Mouse (Mus musculus): Measurements from ENCODE around the gene Prss2. TPM values are rescaled to one million over a fixed set of nuclear protein-coding genes. Genes with fewer than 3 reads are reported as not detected.

Prss2 gene
- polyA plus RNA-seq, 1 experiment from 2014 or later, result 0.22 TPM

GRCm38 (mm10) chr6:41547056-41547650 lies 25.6 kb downstream of the Prss2 start:
- Histone ChIP-seq H3K9ac (ENCODE audit: low read depth, low read length) (no peak overlapping the region), H3K36me3 (ENCODE audit: control insufficient read depth, insufficient read depth, low read length) (no peaks in the 10 kb centered on the region), H3K27me3 (replicated peaks; ENCODE audit: control insufficient read depth, insufficient read depth, low read length) (peaks cover 10% of the 10 kb centered on the region), H3K4me3 (ENCODE audit: low read depth, low read length) (no peak overlapping the region), H3K4me1 (replicated peaks; ENCODE audit: control insufficient read depth, insufficient read depth, low read length) (no peaks in the 10 kb centered on the region), H3K9me3 (ENCODE audit: control insufficient read depth, low read length) (no peaks in the 10 kb centered on the region), H3K4me2 (no peak overlapping the region), H3K27ac (ENCODE audit: low read depth, low read length) (no peak overlapping the region)
- WGBS, result 86% methylated on average over 5 of the region's 5 CpGs
- DNase-seq (ENCODE audit: low spot score) (no peak), ATAC-seq (replicated peaks; ENCODE audit: low FRiP score) (no peak)

GRCm38 (mm10) chr6:41548286-41548685 lies 26.7 kb downstream of the Prss2 start:
- no peaks in the 10 kb centered on the region for H3K9me3 ChIP-seq (ENCODE audit: control insufficient read depth, low read length)
- ATAC-seq (replicated peaks; ENCODE audit: low FRiP score) (no peak), DNase-seq (ENCODE audit: low spot score) (no peak)
- H3K4me1 ChIP-seq (replicated peaks; ENCODE audit: control insufficient read depth, insufficient read depth, low read length), result no peaks in the 10 kb centered on the region
- no peak overlapping the region for H3K4me2 ChIP-seq
- peaks cover 4% of the 10 kb centered on the region; the same call in 1 of the 2 replicates for H3K27me3 ChIP-seq (replicated peaks; ENCODE audit: control insufficient read depth, insufficient read depth, low read length)
- no peak overlapping the region for H3K27ac ChIP-seq (ENCODE audit: low read depth, low read length)
- 50% methylated on average over 1 of the region's 1 CpGs for WGBS
- H3K4me3 ChIP-seq (ENCODE audit: low read depth, low read length), result no peak overlapping the region
- no peaks in the 10 kb centered on the region for H3K36me3 ChIP-seq (ENCODE audit: control insufficient read depth, insufficient read depth, low read length)
- H3K9ac ChIP-seq (ENCODE audit: low read depth, low read length), result no peak overlapping the region

GRCm38 (mm10) chr6:41553356-41554010 lies 31.9 kb downstream of the Prss2 start:
- no peaks in the 10 kb centered on the region for H3K27me3 ChIP-seq (replicated peaks; ENCODE audit: control insufficient read depth, insufficient read depth, low read length)
- no peak overlapping the region for H3K9ac ChIP-seq (ENCODE audit: low read depth, low read length)
- no peak overlapping the region for H3K27ac ChIP-seq (ENCODE audit: low read depth, low read length)
- ATAC-seq (replicated peaks; ENCODE audit: low FRiP score) (no peak), DNase-seq (ENCODE audit: low spot score) (no peak)
- no peaks in the 10 kb centered on the region for H3K9me3 ChIP-seq (ENCODE audit: control insufficient read depth, low read length)
- no peaks in the 10 kb centered on the region for H3K36me3 ChIP-seq (ENCODE audit: control insufficient read depth, insufficient read depth, low read length)
- no peaks in the 10 kb centered on the region for H3K4me1 ChIP-seq (replicated peaks; ENCODE audit: control insufficient read depth, insufficient read depth, low read length)
- H3K4me3 ChIP-seq (ENCODE audit: low read depth, low read length), result no peak overlapping the region
- 71% methylated on average over 5 of the region's 5 CpGs for WGBS
- no peak overlapping the region for H3K4me2 ChIP-seq

GRCm38 (mm10) chr6:41554295-41555169 lies 32.9 kb downstream of the Prss2 start:
- no peaks in the 10 kb centered on the region for H3K4me1 ChIP-seq (replicated peaks; ENCODE audit: control insufficient read depth, insufficient read depth, low read length)
- no peaks in the 10 kb centered on the region for H3K27me3 ChIP-seq (replicated peaks; ENCODE audit: control insufficient read depth, insufficient read depth, low read length)
- no peak for DNase-seq (ENCODE audit: low spot score)
- H3K27ac ChIP-seq (ENCODE audit: low read depth, low read length), result no peak overlapping the region
- 52% methylated on average over 7 of the region's 7 CpGs for WGBS
- no peak overlapping the region for H3K4me3 ChIP-seq (ENCODE audit: low read depth, low read length)
- no peaks in the 10 kb centered on the region for H3K9me3 ChIP-seq (ENCODE audit: control insufficient read depth, low read length)
- ATAC-seq (replicated peaks; ENCODE audit: low FRiP score), result no peak
- H3K4me2 ChIP-seq, result no peak overlapping the region
- no peaks in the 10 kb centered on the region for H3K36me3 ChIP-seq (ENCODE audit: control insufficient read depth, insufficient read depth, low read length)
- H3K9ac ChIP-seq (ENCODE audit: low read depth, low read length), result no peak overlapping the region

- H3K27ac ChIP-seq (ENCODE audit: low read depth, low read length), result no peak overlapping the region
- H3K9ac ChIP-seq (ENCODE audit: low read depth, low read length), result no peak overlapping the region
- no peak overlapping the region for H3K4me2 ChIP-seq
- no peaks in the 10 kb centered on the region for H3K9me3 ChIP-seq (ENCODE audit: control insufficient read depth, low read length)
- H3K27me3 ChIP-seq (replicated peaks; ENCODE audit: control insufficient read depth, insufficient read depth, low read length), result no peaks in the 10 kb centered on the region
- no peaks in the 10 kb centered on the region for H3K4me1 ChIP-seq (replicated peaks; ENCODE audit: control insufficient read depth, insufficient read depth, low read length)
- H3K36me3 ChIP-seq (ENCODE audit: control insufficient read depth, insufficient read depth, low read length), result no peaks in the 10 kb centered on the region
- ATAC-seq (replicated peaks; ENCODE audit: low FRiP score), result no peak
- H3K4me3 ChIP-seq (ENCODE audit: low read depth, low read length), result no peak overlapping the region
- DNase-seq (ENCODE audit: low spot score), result no peak
These were observed 34.8 kb downstream of the Prss2 start for GRCm38 (mm10) chr6:41556389-41556788.

GRCm38 (mm10) chr6:41557468-41557867 lies 35.9 kb downstream of the Prss2 start:
- Histone ChIP-seq H3K27me3 (replicated peaks; ENCODE audit: control insufficient read depth, insufficient read depth, low read length) (no peaks in the 10 kb centered on the region), H3K4me2 (no peak overlapping the region), H3K36me3 (ENCODE audit: control insufficient read depth, insufficient read depth, low read length) (no peaks in the 10 kb centered on the region), H3K4me3 (ENCODE audit: low read depth, low read length) (no peak overlapping the region), H3K9ac (ENCODE audit: low read depth, low read length) (no peak overlapping the region), H3K27ac (ENCODE audit: low read depth, low read length) (no peak overlapping the region), H3K4me1 (replicated peaks; ENCODE audit: control insufficient read depth, insufficient read depth, low read length) (no peaks in the 10 kb centered on the region), H3K9me3 (ENCODE audit: control insufficient read depth, low read length) (no peaks in the 10 kb centered on the region)
- DNase-seq (ENCODE audit: low spot score) (no peak), ATAC-seq (replicated peaks; ENCODE audit: low FRiP score) (peak; percentile 63; the same call in 1 of the 2 replicates)
- 66% methylated on average over 5 of the region's 5 CpGs for WGBS

- Histone ChIP-seq H3K4me2 (no peak overlapping the region), H3K9me3 (ENCODE audit: control insufficient read depth, low read length) (no peaks in the 10 kb centered on the region), H3K27ac (ENCODE audit: low read depth, low read length) (no peak overlapping the region), H3K9ac (ENCODE audit: low read depth, low read length) (no peak overlapping the region), H3K4me3 (ENCODE audit: low read depth, low read length) (no peak overlapping the region), H3K36me3 (ENCODE audit: control insufficient read depth, insufficient read depth, low read length) (no peaks in the 10 kb centered on the region), H3K27me3 (replicated peaks; ENCODE audit: control insufficient read depth, insufficient read depth, low read length) (no peaks in the 10 kb centered on the region), H3K4me1 (replicated peaks; ENCODE audit: control insufficient read depth, insufficient read depth, low read length) (no peaks in the 10 kb centered on the region)
- DNase-seq (ENCODE audit: low spot score) (no peak), ATAC-seq (replicated peaks; ENCODE audit: low FRiP score) (no peak)
- 39% methylated on average over 2 of the region's 2 CpGs for WGBS
These were observed 36.7 kb downstream of the Prss2 start for GRCm38 (mm10) chr6:41558271-41558670.

GRCm38 (mm10) chr6:41559331-41559730 lies 37.7 kb downstream of the Prss2 start:
- WGBS, result 63% methylated on average over 3 of the region's 3 CpGs
- Histone ChIP-seq H3K4me3 (ENCODE audit: low read depth, low read length) (no peak overlapping the region), H3K4me1 (replicated peaks; ENCODE audit: control insufficient read depth, insufficient read depth, low read length) (no peaks in the 10 kb centered on the region), H3K9me3 (ENCODE audit: control insufficient read depth, low read length) (no peaks in the 10 kb centered on the region), H3K27me3 (replicated peaks; ENCODE audit: control insufficient read depth, insufficient read depth, low read length) (no peaks in the 10 kb centered on the region), H3K27ac (ENCODE audit: low read depth, low read length) (no peak overlapping the region), H3K9ac (ENCODE audit: low read depth, low read length) (no peak overlapping the region), H3K4me2 (no peak overlapping the region), H3K36me3 (ENCODE audit: control insufficient read depth, insufficient read depth, low read length) (no peaks in the 10 kb centered on the region)
- DNase-seq (ENCODE audit: low spot score), result no peak
- ATAC-seq (replicated peaks; ENCODE audit: low FRiP score), result no peak

Measured in liver, embryonic 11.5 days (tissue).